Mouse (Mus musculus) forebrain, embryonic 11.5 days (tissue): ENCODE measurements around the gene Tmem109. TPM values are rescaled to one million over a fixed set of nuclear protein-coding genes. Genes with fewer than 3 reads are reported as not detected.

ENCODE experiments used
- ATAC-seq: fragments of 200-750 bp; cut with Nextera tagmentation; replicated peaks from 2 replicates; pipeline ENCODE4 v1.8.0; 2017; ENCODE audit warnings: moderate TSS enrichment; ENCODE audit not compliant: low FRiP score
- DNase-seq: peaks from one replicate; pipeline ENCODE4 v3.0.0-alpha.2; 2017; ENCODE audit warnings: low spot score
- H3K27ac ChIP-seq: fragments of 300-500 bp; sonication (generic); 2 replicates; pipeline ENCODE4 v1.5.1; 2014; ENCODE audit warnings: low read depth, low read length
- H3K27me3 ChIP-seq: fragments of 300-500 bp; sonication (generic); 2 replicates; pipeline ENCODE4 v1.6.1; 2014; ENCODE audit warnings: mild to moderate bottlenecking, low read length, mixed read lengths; ENCODE audit not compliant: control insufficient read depth, insufficient read depth
- H3K36me3 ChIP-seq: fragments of 300-500 bp; sonication (generic); 2 replicates; pipeline ENCODE4 v1.6.1; 2014; ENCODE audit warnings: mild to moderate bottlenecking, low read length, moderate library complexity, mixed read lengths; ENCODE audit not compliant: control insufficient read depth, insufficient read depth
- H3K4me1 ChIP-seq: fragments of 300-500 bp; sonication (generic); replicated peaks from 2 replicates; pipeline ENCODE4 v1.6.1; 2014; ENCODE audit warnings: low read length, mixed read lengths; ENCODE audit not compliant: control insufficient read depth, insufficient read depth
- H3K4me2 ChIP-seq: fragments of 300-500 bp; sonication (generic); 2 replicates; pipeline ENCODE4 v1.6.1; 2014; ENCODE audit warnings: low read depth, mild to moderate bottlenecking, low read length, moderate library complexity, mixed read lengths; ENCODE audit not compliant: severe bottlenecking
- H3K4me3 ChIP-seq: fragments of 300-500 bp; sonication (generic); 2 replicates; pipeline ENCODE4 v1.5.1; 2014; ENCODE audit warnings: low read depth, low read length
- H3K9ac ChIP-seq: fragments of 300-500 bp; sonication (generic); 2 replicates; pipeline ENCODE4 v1.6.1; 2014; ENCODE audit warnings: low read length
- H3K9me3 ChIP-seq: fragments of 300-500 bp; sonication (generic); 2 replicates; pipeline ENCODE4 v1.6.1; 2016; ENCODE audit warnings: low read length, mixed read lengths; ENCODE audit not compliant: control insufficient read depth
- WGBS: fragments of 180-500 bp; shearing (Covaris S2); extraction: QIAGEN DNeasy Blood & Tissue Kit; methylation state at CpG from one replicate; pipeline ENCODE4 v1.1.7; 2014; 5-methylcytosine and 5-hydroxymethylcytosine counted together
- polyA plus RNA-seq: library from polyadenylated mRNA; unstranded; fragments of >200 nt; fragmentation: Nextera tagmentation; extraction: Ambion mirVana; gene quantifications from 2 replicates; pipeline ENCODE4 v1.2.1, GENCODE M21; 2014

Gene Tmem109
- polyA plus RNA-seq, 1 experiment from 2014 or later, result 44.3 TPM

- no peaks in the 10 kb centered on the region for H3K9me3 ChIP-seq
- WGBS, result 94% methylated on average over 13 of the region's 13 CpGs
- ATAC-seq (no peak), DNase-seq (no peak)
- peaks cover 34% of the 10 kb centered on the region for H3K36me3 ChIP-seq
- peaks cover 7% of the 10 kb centered on the region; the same call in 1 of the 2 replicates for H3K4me1 ChIP-seq
- no peak overlapping the region for H3K9ac ChIP-seq
- no peak overlapping the region for H3K4me3 ChIP-seq
- no peak overlapping the region for H3K4me2 ChIP-seq
- no peak overlapping the region for H3K27ac ChIP-seq
- H3K27me3 ChIP-seq, result no peaks in the 10 kb centered on the region
Measured at GRCm38 (mm10) chr19:10866351-10866750, 15.4 kb downstream of the Tmem109 start.

GRCm38 (mm10) chr19:10860072-10860497 lies 21.7 kb downstream of the Tmem109 start:
- Histone ChIP-seq H3K4me3 (no peak overlapping the region), H3K4me1 (no peaks in the 10 kb centered on the region), H3K27me3 (no peaks in the 10 kb centered on the region), H3K27ac (no peak overlapping the region), H3K4me2 (no peak overlapping the region), H3K9ac (no peak overlapping the region), H3K36me3 (peaks cover 43% of the 10 kb centered on the region), H3K9me3 (no peaks in the 10 kb centered on the region)
- no peak for DNase-seq
- 47% methylated on average over 22 of the region's 22 CpGs for WGBS
- peak; percentile 55; the same call in 1 of the 2 replicates for ATAC-seq

GRCm38 (mm10) chr19:10856520-10856919 lies 25.3 kb downstream of the Tmem109 start:
- no peaks in the 10 kb centered on the region for H3K27me3 ChIP-seq
- H3K9ac ChIP-seq, result no peak overlapping the region
- no peak overlapping the region for H3K4me2 ChIP-seq
- peaks cover 21% of the 10 kb centered on the region; the same call in 1 of the 2 replicates for H3K36me3 ChIP-seq
- DNase-seq, result no peak
- no peaks in the 10 kb centered on the region for H3K9me3 ChIP-seq
- 56% methylated on average over 2 of the region's 2 CpGs for WGBS
- ATAC-seq, result no peak
- H3K4me3 ChIP-seq, result no peak overlapping the region
- H3K4me1 ChIP-seq, result no peaks in the 10 kb centered on the region
- no peak overlapping the region for H3K27ac ChIP-seq

GRCm38 (mm10) chr19:10855422-10855821 lies 26.4 kb downstream of the Tmem109 start:
- WGBS, result 86% methylated on average over 3 of the region's 3 CpGs
- Histone ChIP-seq H3K4me1 (no peaks in the 10 kb centered on the region), H3K4me2 (no peak overlapping the region), H3K27me3 (no peaks in the 10 kb centered on the region), H3K36me3 (peaks cover 16% of the 10 kb centered on the region; the same call in 1 of the 2 replicates), H3K9me3 (no peaks in the 10 kb centered on the region), H3K4me3 (no peak overlapping the region), H3K27ac (no peak overlapping the region), H3K9ac (no peak overlapping the region)
- DNase-seq, result no peak
- no peak for ATAC-seq

GRCm38 (mm10) chr19:10847311-10848087 lies 34.3 kb downstream of the Tmem109 start:
- Histone ChIP-seq H3K4me1 (no peaks in the 10 kb centered on the region), H3K27ac (no peak overlapping the region), H3K27me3 (no peaks in the 10 kb centered on the region), H3K36me3 (no peaks in the 10 kb centered on the region), H3K4me2 (no peak overlapping the region), H3K9me3 (no peaks in the 10 kb centered on the region), H3K4me3 (no peak overlapping the region), H3K9ac (no peak overlapping the region)
- no peak for ATAC-seq
- no peak for DNase-seq
- WGBS, result 50% methylated on average over 3 of the region's 3 CpGs

- no peak overlapping the region for H3K9ac ChIP-seq
- DNase-seq, result no peak
- H3K4me1 ChIP-seq, result no peaks in the 10 kb centered on the region
- H3K4me3 ChIP-seq, result no peak overlapping the region
- 81% methylated on average over 7 of the region's 7 CpGs for WGBS
- H3K4me2 ChIP-seq, result no peak overlapping the region
- H3K27ac ChIP-seq, result no peak overlapping the region
- ATAC-seq, result no peak
- no peaks in the 10 kb centered on the region for H3K9me3 ChIP-seq
- no peaks in the 10 kb centered on the region for H3K36me3 ChIP-seq
- H3K27me3 ChIP-seq, result no peaks in the 10 kb centered on the region
Measured at GRCm38 (mm10) chr19:10846150-10846549, 35.7 kb downstream of the Tmem109 start.

- no peak overlapping the region for H3K4me3 ChIP-seq
- no peak overlapping the region for H3K4me2 ChIP-seq
- no peak overlapping the region for H3K27ac ChIP-seq
- H3K4me1 ChIP-seq, result no peaks in the 10 kb centered on the region
- no peaks in the 10 kb centered on the region for H3K9me3 ChIP-seq
- DNase-seq (no peak), ATAC-seq (no peak)
- WGBS, result 79% methylated on average over 3 of the region's 3 CpGs
- no peaks in the 10 kb centered on the region for H3K27me3 ChIP-seq
- H3K9ac ChIP-seq, result no peak overlapping the region
- H3K36me3 ChIP-seq, result no peaks in the 10 kb centered on the region
Measured at GRCm38 (mm10) chr19:10845454-10845853, 36.3 kb downstream of the Tmem109 start.

- no peak for ATAC-seq
- no peak overlapping the region for H3K9ac ChIP-seq
- no peaks in the 10 kb centered on the region for H3K4me1 ChIP-seq
- H3K9me3 ChIP-seq, result no peaks in the 10 kb centered on the region
- H3K4me3 ChIP-seq, result no peak overlapping the region
- H3K27me3 ChIP-seq, result no peaks in the 10 kb centered on the region
- no peaks in the 10 kb centered on the region for H3K36me3 ChIP-seq
- 91% methylated on average over 5 of the region's 5 CpGs for WGBS
- H3K27ac ChIP-seq, result no peak overlapping the region
- H3K4me2 ChIP-seq, result no peak overlapping the region
- no peak for DNase-seq
Measured at GRCm38 (mm10) chr19:10844206-10844605, 37.6 kb downstream of the Tmem109 start.

- ATAC-seq (no peak), DNase-seq (no peak)
- Histone ChIP-seq H3K4me3 (no peak overlapping the region), H3K9ac (no peak overlapping the region), H3K4me2 (no peak overlapping the region), H3K27ac (no peak overlapping the region), H3K27me3 (no peaks in the 10 kb centered on the region), H3K9me3 (no peaks in the 10 kb centered on the region), H3K36me3 (no peaks in the 10 kb centered on the region), H3K4me1 (no peaks in the 10 kb centered on the region)
- WGBS, result 64% methylated on average over 24 of the region's 24 CpGs
Measured at GRCm38 (mm10) chr19:10842914-10843313, 38.9 kb downstream of the Tmem109 start.
